Mouse (Mus musculus): Measurements from ENCODE around the gene Dnm1.

DNA sequence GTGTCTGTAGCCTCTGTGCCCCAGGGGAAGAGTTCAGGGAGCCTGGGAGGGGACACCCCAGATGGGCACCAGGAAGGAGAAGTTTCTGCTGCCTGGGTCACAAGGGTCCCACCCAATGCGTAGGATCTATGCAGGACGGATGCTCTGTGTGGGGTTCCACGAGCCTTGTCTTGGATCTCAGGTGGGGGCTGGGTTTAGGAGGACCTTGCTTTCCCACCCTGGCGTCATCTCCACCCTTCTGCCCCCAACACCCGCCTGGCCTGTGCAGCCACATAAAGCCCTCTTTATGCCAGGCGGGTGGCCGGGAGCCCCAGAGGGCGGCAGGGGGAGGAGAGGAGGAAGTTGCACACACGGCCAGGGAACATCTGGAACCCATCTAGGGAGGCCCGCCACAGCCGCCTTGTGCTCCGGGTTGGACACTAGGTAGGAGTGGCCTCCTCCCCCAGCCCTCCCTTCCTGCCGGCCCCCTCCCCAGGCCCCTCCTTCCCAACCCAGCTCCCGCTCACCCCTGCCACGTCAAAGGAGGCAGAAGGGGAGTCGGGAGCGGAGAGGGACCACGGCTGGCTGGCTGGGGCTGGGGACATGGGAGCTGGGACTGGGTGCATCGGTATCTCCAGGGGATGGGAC, 35.2 kb downstream of the Dnm1 start:
- TF ChIP-seq POLR2A (IDR thresholded peaks at IDR 0.05; ENCODE audit: borderline replicate concordance, extremely low read depth, low read depth, low read length) (peak; percentile 79; the same call in 1 of the 2 replicates), CTCF (IDR thresholded peaks at IDR 0.05; ENCODE audit: insufficient read depth, low read length) (no peak)

All from lung, adult 2 months (tissue).